Mouse (Mus musculus) bone marrow, adult 2 months (tissue): ENCODE results near the gene Cmtm4. TPM values are rescaled to one million over a fixed set of nuclear protein-coding genes. Genes with fewer than 3 reads are reported as not detected.

Source experiments
- H3K27ac ChIP-seq: fragments of 200-500 bp; 2 replicates; pipeline ENCODE4 v1.5.1; 2012; ENCODE audit warnings: low read depth, mild to moderate bottlenecking, control low read depth, inconsistent platforms, low read length; ENCODE audit not compliant: control insufficient read depth, poor library complexity, insufficient read depth
- H3K4me1 ChIP-seq: fragments of 200-500 bp; 2 replicates; pipeline ENCODE4 v1.6.1; 2011; ENCODE audit warnings: low read length; ENCODE audit not compliant: control insufficient read depth, insufficient read depth
- H3K4me3 ChIP-seq: fragments of 200-500 bp; replicated peaks from 2 replicates; pipeline ENCODE3; 2011; ENCODE audit warnings: mild to moderate bottlenecking, low read depth, low read length, control low read depth; ENCODE audit not compliant: control insufficient read depth
- CTCF ChIP-seq: fragments of 200-500 bp; IDR thresholded peaks from 2 replicates; pipeline ENCODE4 v1.5.1; 2011; ENCODE audit warnings: low read length, control low read depth; ENCODE audit not compliant: control insufficient read depth, insufficient read depth
- POLR2A ChIP-seq: fragments of 200-500 bp; IDR thresholded peaks from 2 replicates; pipeline ENCODE4 v1.6.1; 2011; ENCODE audit warnings: low read depth, mild to moderate bottlenecking, control low read depth, low read length, borderline replicate concordance; ENCODE audit not compliant: control insufficient read depth
- WGBS: fragments of 180-500 bp; shearing (Covaris S2); methylation state at CpG from one replicate; pipeline ENCODE4 v1.1.7; 2018; 5-methylcytosine and 5-hydroxymethylcytosine counted together
- polyA plus RNA-seq: library from polyadenylated mRNA; stranded (reverse); fragments of >200 nt; gene quantifications from 2 replicates; pipeline ENCODE4 v1.2.4, GENCODE M21; 2011; ENCODE audit warnings: low replicate concordance; ENCODE audit not compliant: missing spikeins, insufficient read depth, insufficient read length

Cmtm4 gene
- polyA plus RNA-seq, 1 experiment, result 2.4 TPM

GRCm38 (mm10) chr8:104422313-104422712 is 26.7 kb upstream of the Cmtm4 start:
- Histone ChIP-seq H3K4me3 (no peak overlapping the region), H3K27ac (no peak overlapping the region), H3K4me1 (no peaks in the 10 kb centered on the region)
- TF ChIP-seq CTCF (no peak), POLR2A (no peak)
- 78% methylated on average over 6 of the region's 6 CpGs for WGBS

- no peak for TF ChIP-seq POLR2A
- H3K4me3 ChIP-seq, result no peak overlapping the region
- no peak overlapping the region for H3K27ac ChIP-seq
- 84% methylated on average over 6 of the region's 6 CpGs for WGBS
- no peaks in the 10 kb centered on the region; the same call in none of the 2 replicates for H3K4me1 ChIP-seq
These were observed 20.4 kb upstream of the Cmtm4 start for GRCm38 (mm10) chr8:104416022-104416421.

- no peaks in the 10 kb centered on the region; the same call in none of the 2 replicates for H3K4me1 ChIP-seq
- no peak overlapping the region for H3K4me3 ChIP-seq
- no peak overlapping the region for H3K27ac ChIP-seq
- 79% methylated on average over 3 of the region's 3 CpGs for WGBS
- TF ChIP-seq CTCF (no peak), POLR2A (no peak)
These were observed 18.6 kb upstream of the Cmtm4 start for GRCm38 (mm10) chr8:104414204-104414603.

GRCm38 (mm10) chr8:104413770-104414169 is 18.2 kb upstream of the Cmtm4 start:
- Histone ChIP-seq H3K4me1 (no peaks in the 10 kb centered on the region; the same call in none of the 2 replicates), H3K4me3 (no peak overlapping the region), H3K27ac (no peak overlapping the region; the same call in 1 of the 2 replicates)
- TF ChIP-seq CTCF (no peak), POLR2A (no peak)
- 75% methylated on average over 4 of the region's 4 CpGs for WGBS

- WGBS, result 77% methylated on average over 7 of the region's 7 CpGs
- no peak overlapping the region for H3K27ac ChIP-seq
- TF ChIP-seq CTCF (no peak), POLR2A (no peak)
These were observed 17.4 kb upstream of the Cmtm4 start for GRCm38 (mm10) chr8:104412805-104413532.

GRCm38 (mm10) chr8:104411972-104412371 is 16.4 kb upstream of the Cmtm4 start:
- Histone ChIP-seq H3K27ac (no peak overlapping the region), H3K4me1 (no peaks in the 10 kb centered on the region; the same call in none of the 2 replicates), H3K4me3 (no peak overlapping the region)
- no peak for TF ChIP-seq POLR2A
- TF ChIP-seq CTCF, result no peak
- 57% methylated on average over 3 of the region's 3 CpGs for WGBS

More at GRCm38 (mm10) chr8:104412805-104413532, 17.4 kb upstream of the Cmtm4 start:
- Histone ChIP-seq H3K4me1 (no peaks in the 10 kb centered on the region; the same call in none of the 2 replicates), H3K4me3 (no peak overlapping the region)

GRCm38 (mm10) chr8:104411468-104411867 is 15.9 kb upstream of the Cmtm4 start:
- Histone ChIP-seq H3K27ac (no peak overlapping the region), H3K4me3 (no peak overlapping the region), H3K4me1 (no peaks in the 10 kb centered on the region; the same call in none of the 2 replicates)
- TF ChIP-seq POLR2A, result no peak
- no peak for TF ChIP-seq CTCF
- WGBS, result 78% methylated on average over 3 of the region's 3 CpGs

GRCm38 (mm10) chr8:104410628-104411273 is 15.1 kb upstream of the Cmtm4 start:
- no peaks in the 10 kb centered on the region; the same call in none of the 2 replicates for H3K4me1 ChIP-seq
- TF ChIP-seq CTCF, result no peak
- no peak for TF ChIP-seq POLR2A
- H3K27ac ChIP-seq, result no peak overlapping the region
- no peak overlapping the region for H3K4me3 ChIP-seq
- 77% methylated on average over 7 of the region's 7 CpGs for whole genome bisulfite sequencing
